Mouse (Mus musculus) ES-E14 (cell line): ENCODE measurements around the gene H2-DMa. TPM values are rescaled to one million over a fixed set of nuclear protein-coding genes. Genes with fewer than 3 reads are reported as not detected.

ENCODE experiments used
- DNase-seq: peaks from one replicate; pipeline ENCODE4 v3.0.0-alpha.2; 2013; ENCODE audit warnings: low read depth, low spot score
- H3K27ac ChIP-seq: 2 replicates; pipeline ENCODE4 v1.5.1; 2012; ENCODE audit warnings: low read depth, mild to moderate bottlenecking, low read length, moderate library complexity, mixed read lengths; ENCODE audit not compliant: poor library complexity, insufficient read depth, severe bottlenecking
- H3K36me3 ChIP-seq: 2 replicates; pipeline ENCODE4 v1.6.1; 2012; ENCODE audit warnings: mild to moderate bottlenecking, low read length, moderate library complexity, mixed read lengths; ENCODE audit not compliant: control insufficient read depth, poor library complexity, insufficient read depth, severe bottlenecking
- H3K4me1 ChIP-seq, 2 experiments: fragments of 150-350 bp in 1 of 2; sonication (generic) in 1 of 2; 2 replicates each; pipeline ENCODE4 v1.6.1; 2012; ENCODE audit warnings: low read length in 2 of 2, mild to moderate bottlenecking in 1 of 2, mixed read lengths in 1 of 2; ENCODE audit not compliant: control insufficient read depth in 2 of 2, insufficient read depth in 2 of 2, poor library complexity in 1 of 2
- H3K4me3 ChIP-seq, 2 experiments: fragments of 150-350 bp in 1 of 2; sonication (generic) in 1 of 2; 2 replicates each; pipeline ENCODE4 v1.5.1; 2012; ENCODE audit warnings: low read length in 2 of 2, low read depth in 1 of 2, mild to moderate bottlenecking in 1 of 2, mixed read lengths in 1 of 2; ENCODE audit not compliant: insufficient read depth in 1 of 2, poor library complexity in 1 of 2, severe bottlenecking in 1 of 2
- H3K9ac ChIP-seq: 2 replicates; pipeline ENCODE4 v1.6.1; 2012; ENCODE audit warnings: low read depth, mild to moderate bottlenecking, low read length, mixed read lengths; ENCODE audit not compliant: poor library complexity, insufficient read depth, severe bottlenecking
- H3K9me3 ChIP-seq: fragments of 150-350 bp; sonication (generic); 2 replicates; pipeline ENCODE4 v1.6.1; 2012; ENCODE audit warnings: low read depth, mild to moderate bottlenecking, low read length; ENCODE audit not compliant: control insufficient read depth, insufficient read depth
- CHD2 ChIP-seq: IDR thresholded peaks from 2 replicates; pipeline ENCODE4 v1.6.1; 2014; ENCODE audit warnings: mild to moderate bottlenecking, low read depth, low read length, inconsistent platforms
- HCFC1 ChIP-seq: IDR thresholded peaks from 2 replicates; pipeline ENCODE4 v1.6.1; 2012; ENCODE audit warnings: low read length, inconsistent platforms, borderline replicate concordance; ENCODE audit not compliant: insufficient read depth
- MAFK ChIP-seq: IDR thresholded peaks from 2 replicates; pipeline ENCODE4 v1.6.1; 2014; ENCODE audit warnings: mild to moderate bottlenecking, low read depth, low read length, inconsistent platforms; ENCODE audit not compliant: insufficient read depth
- ZC3H11A ChIP-seq: IDR thresholded peaks from 2 replicates; pipeline ENCODE4 v1.6.1; 2012; ENCODE audit warnings: low read depth, mild to moderate bottlenecking, inconsistent platforms, low read length, borderline replicate concordance
- ZNF384 ChIP-seq: IDR thresholded peaks from 2 replicates; pipeline ENCODE4 v1.6.1; 2012; ENCODE audit warnings: low read depth, low read length, inconsistent platforms
- in situ Hi-C, 2 experiments: fragments of 600-800 bp; cut with MboI; formaldehyde crosslinking; loops; one replicate each; pipeline ENCODE4 v1.15.1; 2025; ENCODE audit warnings: low sequenced_read_pairs in 2 of 2, inconsistent platforms in 1 of 2; ENCODE audit not compliant: unreplicated experiment in 2 of 2
- total RNA-seq: library from RNA; depleted of rRNA; stranded (reverse); fragments of 300-350 nt; gene quantifications from 2 replicates; pipeline ENCODE4 v1.2.3, GENCODE M21; 2012

H2-DMa gene
- total RNA-seq, 1 experiment, result 18.5 TPM

GRCm38 (mm10) chr17:34144960-34145371 is 25.6 kb downstream of the H2-DMa start:
- Histone ChIP-seq H3K4me3 (no peak overlapping the region), H3K9me3 (no peaks in the 10 kb centered on the region), H3K36me3 (no peaks in the 10 kb centered on the region), H3K27ac (no peak overlapping the region), H3K9ac (no peak overlapping the region), H3K4me1 (no peaks in the 10 kb centered on the region)
- no peak for DNase-seq
- TF ChIP-seq MAFK, result no peak
- TF ChIP-seq HCFC1, result no peak
- TF ChIP-seq CHD2, result no peak
- no peak for TF ChIP-seq ZNF384
- no peak for TF ChIP-seq ZC3H11A
- in situ Hi-C loops, result no loop called here

- in situ Hi-C loops, result no loop called here
- H3K9ac ChIP-seq, result no peak within 1 kb of the TSS
- no peak within 1 kb of the TSS for H3K27ac ChIP-seq
- H3K4me1 ChIP-seq, result no peaks in the 10 kb centered on the region
- no peak within 1 kb of the TSS for H3K4me3 ChIP-seq
- H3K9me3 ChIP-seq, result no peaks in the 10 kb centered on the region
- peak; percentile 69 for DNase-seq
- H3K36me3 ChIP-seq, result no peaks in the 10 kb centered on the region
- TF ChIP-seq ZNF384, result no peak
- TF ChIP-seq ZC3H11A, result no peak
- peak; percentile 93 for TF ChIP-seq CHD2
Observed at GRCm38 (mm10) chr17:34152923-34153322, 33.6 kb downstream of the H2-DMa start, which contains the start of gene H2-DMb1. TSS of gene H2-DMb1 (plus strand) at chr17:34153072.

- TF ChIP-seq ZC3H11A (no peak), CHD2 (no peak), MAFK (no peak), HCFC1 (no peak), ZNF384 (no peak)
- no peak overlapping the region for H3K4me3 ChIP-seq
Observed at GRCm38 (mm10) chr17:34155534-34155933, 36.2 kb downstream of the H2-DMa start.

GRCm38 (mm10) chr17:34164202-34164895 is 45.0 kb downstream of the H2-DMa start:
- in situ Hi-C loops, result no loop called here
- TF ChIP-seq HCFC1 (no peak), ZNF384 (no peak), MAFK (no peak)
- no peak overlapping the region for H3K27ac ChIP-seq
- H3K9ac ChIP-seq, result no peak overlapping the region
- no peak overlapping the region for H3K4me3 ChIP-seq
- no peak for DNase-seq
- H3K9me3 ChIP-seq, result no peaks in the 10 kb centered on the region
- H3K36me3 ChIP-seq, result no peaks in the 10 kb centered on the region
- H3K4me1 ChIP-seq, result no peaks in the 10 kb centered on the region

More at GRCm38 (mm10) chr17:34155534-34155933, 36.2 kb downstream of the H2-DMa start:
- Histone ChIP-seq H3K27ac (no peak overlapping the region), H3K9me3 (no peaks in the 10 kb centered on the region), H3K4me1 (no peaks in the 10 kb centered on the region), H3K36me3 (no peaks in the 10 kb centered on the region), H3K9ac (no peak overlapping the region)
- in situ Hi-C loops, result no loop called here
- no peak for DNase-seq
